Mouse (Mus musculus) right cerebral cortex, adult 18-20 months (tissue): ENCODE measurements around the gene Lrsam1.

Experiments
- DNase-seq: peaks from one replicate; pipeline ENCODE4 v3.0.0; 2022; ENCODE audit warnings: mixed read lengths

Gene Lrsam1

DNA sequence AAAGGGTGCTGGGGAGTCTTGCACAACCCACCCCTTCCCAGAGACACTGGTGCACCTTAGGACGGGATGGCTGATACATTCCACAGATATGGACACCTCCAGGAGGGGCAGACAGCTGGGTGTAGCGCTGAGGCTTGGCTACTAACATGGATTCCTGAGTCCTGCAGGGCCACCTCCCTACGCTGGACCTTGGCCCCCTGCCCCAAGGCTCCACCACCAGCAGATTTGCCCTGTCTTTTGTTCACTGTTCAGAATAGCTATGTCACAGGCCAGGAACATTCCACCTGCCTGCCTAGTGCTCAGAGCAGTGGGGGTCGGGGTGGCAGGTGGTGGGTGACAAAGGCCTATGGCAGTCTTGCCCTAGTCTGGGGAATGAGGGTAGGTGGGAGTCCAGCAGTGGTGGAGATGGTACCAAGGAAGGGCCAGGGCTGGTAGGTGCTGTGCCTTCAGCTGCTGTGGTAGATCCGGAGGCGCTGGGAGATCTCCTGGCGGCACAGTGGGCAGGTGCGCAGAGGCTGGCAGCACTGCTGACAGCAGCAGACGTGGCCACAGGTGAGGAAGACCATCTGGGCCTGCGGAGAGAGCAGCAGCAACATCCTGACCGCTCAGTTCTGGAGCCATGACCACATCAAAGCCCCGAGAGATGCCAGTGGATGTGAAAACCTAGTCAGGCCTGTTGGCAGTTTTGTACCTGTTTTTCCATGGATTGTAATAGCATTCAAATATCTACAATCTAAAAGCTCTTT is 34.9 kb downstream of the Lrsam1 start:
- no peak for DNase-seq

DNA sequence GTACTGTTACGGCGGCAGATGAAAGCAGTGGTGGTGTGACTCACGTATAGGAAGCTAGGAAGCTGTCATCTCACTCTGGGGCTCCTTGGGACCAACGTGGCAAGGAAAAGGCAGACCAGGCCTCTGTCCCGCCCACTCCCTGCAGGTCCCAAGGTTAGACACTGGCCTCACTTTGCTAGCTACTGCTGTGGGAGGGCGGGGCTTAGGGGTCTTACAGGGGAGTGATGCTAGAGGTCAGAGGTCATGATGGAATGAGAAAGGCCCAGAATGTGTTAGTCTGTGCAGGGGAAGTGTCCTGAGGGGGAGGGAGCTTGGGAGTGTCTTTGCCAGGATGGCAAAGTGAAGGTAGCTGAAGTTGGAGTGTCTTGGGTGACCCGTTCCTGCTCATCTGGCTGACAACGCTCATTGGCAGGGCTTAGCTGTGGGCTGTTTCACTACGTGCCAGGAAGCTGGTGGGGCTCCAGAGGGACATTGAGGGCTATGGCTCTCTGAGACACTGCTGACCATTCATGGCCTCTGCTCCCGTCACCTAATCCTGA is 37.0 kb downstream of the Lrsam1 start:
- no peak for DNase-seq

DNA sequence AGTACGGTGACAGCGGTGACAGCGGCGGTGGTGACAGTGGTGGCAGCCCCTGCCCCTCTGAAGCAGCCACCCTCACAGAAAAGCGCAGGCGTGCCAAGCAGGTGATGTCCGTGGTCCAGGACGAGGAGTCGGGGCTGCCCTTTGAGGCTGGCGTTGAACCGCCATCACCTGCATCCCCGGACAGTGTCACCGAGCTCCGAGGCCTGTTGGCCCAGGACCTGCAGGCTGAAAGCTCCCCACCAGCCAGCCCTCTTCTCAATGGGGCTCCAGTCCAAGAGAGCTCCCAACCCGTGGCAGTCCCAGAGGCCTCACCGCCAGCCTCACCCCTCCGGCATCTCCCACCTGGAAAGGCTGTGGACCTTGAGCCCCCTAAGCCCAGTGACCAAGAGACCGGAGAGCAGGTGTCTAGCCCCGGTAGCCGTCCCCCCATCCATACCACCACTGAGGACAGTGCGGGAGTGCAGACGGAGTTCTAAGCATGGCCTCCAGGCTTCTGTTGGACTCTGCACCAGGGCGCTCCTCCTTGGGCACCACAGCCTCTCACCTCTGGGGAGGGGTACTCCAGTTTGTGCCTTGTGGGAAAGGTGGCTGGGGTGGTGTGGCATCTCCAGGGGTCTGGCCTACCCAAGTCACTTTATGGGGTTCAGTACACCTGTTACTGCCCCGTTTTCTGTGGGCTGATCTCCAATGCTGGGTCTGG is 37.7 kb downstream of the Lrsam1 start:
- no peak for DNase-seq

DNA sequence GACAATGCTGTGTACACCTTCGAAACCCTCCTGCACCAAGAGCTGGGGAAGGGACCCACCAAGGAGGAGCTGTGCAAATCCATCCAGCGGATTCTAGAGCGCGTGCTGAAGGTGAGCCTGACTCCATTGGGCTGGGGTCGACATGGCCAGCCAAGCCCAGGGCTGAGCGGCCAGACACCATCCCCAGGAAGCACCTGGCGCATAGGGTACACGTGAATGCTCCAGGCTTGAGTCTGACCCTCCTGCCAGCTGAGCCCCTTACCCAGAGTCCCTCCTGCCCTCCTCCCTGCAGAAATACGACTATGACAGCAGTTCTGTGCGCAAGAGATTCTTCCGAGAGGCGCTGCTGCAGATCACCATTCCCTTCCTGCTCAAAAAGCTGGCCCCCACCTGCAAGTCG is 38.9 kb downstream of the Lrsam1 start:
- DNase-seq = no peak

DNA sequence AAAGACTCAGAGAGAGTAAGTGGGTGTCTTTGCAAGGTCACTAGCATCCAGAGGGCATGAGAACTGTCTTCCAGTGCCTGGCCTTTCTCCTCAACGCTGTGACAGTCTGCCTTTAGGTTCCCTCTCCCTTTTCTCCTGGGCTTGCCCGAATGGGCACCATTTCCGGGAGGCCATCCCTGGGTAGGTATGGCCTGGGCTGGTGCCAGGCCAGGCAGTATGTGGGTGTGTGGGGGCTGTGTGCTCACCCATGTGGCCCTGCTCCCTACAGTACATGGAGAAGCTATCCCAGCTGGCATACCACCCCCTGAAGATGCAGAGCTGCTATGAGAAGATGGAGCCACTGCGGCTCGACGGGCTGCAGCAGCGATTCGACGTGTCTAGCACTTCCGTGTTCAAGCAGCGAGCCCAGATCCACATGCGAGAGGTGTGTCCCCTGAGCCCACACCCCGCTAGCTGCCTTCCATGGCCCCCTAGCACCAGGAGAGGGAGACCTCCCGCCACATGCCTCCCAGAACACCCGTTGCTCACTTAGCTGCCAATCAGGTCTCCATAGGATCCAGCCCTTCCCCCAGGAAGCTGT is 39.5 kb downstream of the Lrsam1 start:
- DNase-seq = no peak

DNA sequence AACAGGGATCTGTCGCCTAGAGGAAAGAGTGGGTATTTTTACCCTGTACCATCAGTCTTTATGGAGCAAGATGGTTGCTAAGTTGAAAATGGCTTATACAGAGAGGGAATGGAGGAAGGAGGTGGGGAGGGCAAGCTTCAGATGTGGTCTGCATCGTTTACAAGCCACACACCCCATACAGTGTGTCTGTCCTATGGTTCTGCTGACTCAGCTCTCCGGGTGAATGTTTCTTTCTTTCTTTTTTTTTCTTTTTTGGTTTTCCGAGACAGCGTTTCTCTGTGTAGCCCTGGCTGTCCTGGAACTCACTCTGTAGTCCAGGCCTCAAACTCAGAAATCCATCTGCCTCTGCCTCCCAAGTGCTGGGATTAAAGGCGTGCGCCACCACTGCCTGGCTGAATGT is 40.2 kb downstream of the Lrsam1 start:
- DNase-seq = no peak

DNA sequence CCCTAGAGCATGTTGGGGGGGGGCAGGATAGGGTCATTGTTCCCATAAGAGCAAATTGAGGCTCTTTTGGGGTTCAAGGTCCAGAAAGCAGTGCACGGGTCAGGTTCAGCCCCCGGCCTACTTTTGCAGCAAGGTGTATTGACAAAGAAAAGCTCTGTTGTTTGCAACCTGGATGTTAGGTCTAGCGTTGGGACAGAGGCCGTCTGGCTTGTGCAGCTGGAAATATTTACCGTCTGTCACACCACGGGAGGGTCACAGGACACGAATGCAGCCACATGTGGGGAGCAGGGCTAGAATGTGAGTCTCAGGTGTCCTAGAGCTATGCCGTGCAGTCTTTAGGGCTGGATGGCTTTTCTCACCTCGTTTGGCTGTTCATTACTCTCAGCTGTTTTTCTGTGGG is 43.0 kb downstream of the Lrsam1 start:
- DNase-seq = no peak

DNA sequence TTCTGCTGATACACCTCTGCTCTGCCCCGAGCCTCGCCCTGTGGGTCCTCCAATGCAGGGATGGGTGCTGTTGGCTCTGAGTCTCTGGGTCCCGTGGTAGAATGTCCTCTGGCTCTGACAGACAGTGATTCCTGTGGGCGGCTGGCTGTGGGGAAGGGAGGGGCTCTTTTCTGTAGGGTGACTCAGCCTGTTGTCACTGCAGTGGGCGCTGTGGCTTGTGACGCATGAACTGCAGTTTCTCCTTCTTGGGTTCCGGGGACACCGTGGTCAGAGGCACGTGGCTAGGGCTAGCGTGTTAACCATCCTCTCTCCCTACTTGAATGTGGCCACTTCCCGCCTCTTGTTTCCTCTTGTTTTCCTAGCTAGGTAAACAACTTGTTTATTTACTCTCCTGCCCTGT is 43.9 kb downstream of the Lrsam1 start:
- peak; percentile 89 for DNase-seq

DNA sequence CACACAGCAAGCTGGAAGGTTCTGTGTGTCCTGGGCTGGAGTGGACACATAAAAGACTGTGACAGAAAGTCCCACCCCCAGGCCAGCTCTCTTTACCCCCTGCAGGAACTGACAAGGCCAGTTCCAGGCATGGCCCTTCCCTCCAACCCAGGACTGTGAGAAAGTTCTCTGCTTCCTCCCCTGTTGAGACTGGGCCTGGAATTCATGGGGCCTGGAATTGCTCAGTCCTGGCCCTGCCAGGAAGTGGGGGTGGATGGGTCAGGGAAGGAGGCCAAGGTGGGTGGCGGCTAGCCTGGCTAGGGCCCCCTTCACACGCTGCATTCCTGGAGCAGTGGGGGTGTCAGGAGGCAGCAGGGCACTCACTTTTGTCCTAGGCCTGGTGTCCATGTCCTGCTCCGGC is 46.5 kb downstream of the Lrsam1 start:
- DNase-seq = no peak

DNA sequence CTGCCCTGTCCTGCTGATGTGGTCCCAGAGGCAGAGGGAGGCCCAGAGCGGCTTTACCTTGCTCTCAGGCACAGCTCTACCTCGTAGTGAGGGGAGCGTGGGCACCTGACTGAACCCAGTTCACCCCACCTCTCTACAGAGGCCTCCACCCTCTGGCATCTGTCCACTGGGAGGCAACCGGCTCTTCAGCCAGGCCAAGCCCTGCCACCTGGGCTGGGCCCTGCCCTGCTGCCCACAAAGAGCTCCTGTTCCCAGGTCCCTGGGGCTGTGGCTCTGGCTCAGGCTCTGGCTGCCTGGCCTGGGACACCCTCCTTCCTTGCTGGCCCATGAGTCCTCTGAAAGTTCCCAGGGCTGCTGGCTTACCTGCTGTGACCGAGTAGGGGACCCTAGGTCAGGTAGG is 47.1 kb downstream of the Lrsam1 start:
- DNase-seq = no peak

DNA sequence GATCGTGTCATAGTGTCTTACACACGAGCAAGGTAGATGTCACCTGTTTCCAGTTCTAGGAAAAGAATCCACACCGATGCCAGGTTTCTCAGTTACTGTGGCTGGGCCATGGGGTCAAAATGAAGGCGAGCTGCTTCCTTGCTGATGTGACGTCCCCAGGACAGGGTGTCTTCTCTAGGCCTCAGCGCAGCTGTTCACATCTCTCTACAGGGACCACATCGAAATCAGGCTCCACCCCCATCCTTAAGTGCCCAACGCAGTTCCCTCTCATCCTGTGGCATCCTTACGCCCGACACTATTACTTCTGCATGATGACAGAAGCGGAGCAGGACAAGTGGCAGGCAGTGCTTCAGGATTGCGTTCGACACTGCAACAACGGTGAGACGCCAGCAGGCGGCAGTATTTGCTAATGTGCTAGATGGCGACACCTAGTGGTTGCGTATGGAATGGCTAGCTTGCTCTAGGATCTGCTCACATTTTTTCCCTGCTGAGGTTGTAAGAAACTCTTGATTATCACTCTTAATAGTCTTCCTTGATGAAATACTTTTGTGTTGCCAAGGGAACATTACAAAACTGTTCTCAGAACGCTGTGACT is 49.1 kb downstream of the Lrsam1 start:
- peak; percentile 78 for DNase-seq

DNA sequence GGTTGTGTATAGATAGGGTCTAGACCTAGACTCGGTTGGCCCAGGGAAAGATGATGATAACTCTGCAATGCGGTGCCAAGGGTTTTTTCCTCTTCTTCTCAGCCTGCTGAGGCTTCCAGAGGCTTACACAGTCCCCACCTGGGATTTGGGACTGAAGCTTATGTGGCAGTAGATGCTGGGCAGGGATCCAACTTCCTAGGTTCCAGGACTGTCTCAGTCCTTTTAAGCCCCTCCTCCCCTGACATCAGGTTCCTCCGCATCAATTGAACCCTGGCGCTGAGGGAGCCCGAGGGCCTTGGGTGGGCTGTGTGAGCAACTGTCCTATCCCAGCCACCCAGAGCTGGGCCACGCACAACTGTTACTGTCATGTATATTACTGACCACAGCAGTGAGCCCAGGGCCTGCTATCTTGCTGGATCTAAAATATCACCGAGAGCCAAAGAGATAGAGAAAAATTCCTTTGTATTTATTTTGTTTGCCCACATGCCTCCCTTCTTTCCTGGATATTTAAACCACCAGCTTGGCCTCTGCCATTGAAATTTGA is 49.7 kb downstream of the Lrsam1 start:
- DNase-seq = no peak

DNA sequence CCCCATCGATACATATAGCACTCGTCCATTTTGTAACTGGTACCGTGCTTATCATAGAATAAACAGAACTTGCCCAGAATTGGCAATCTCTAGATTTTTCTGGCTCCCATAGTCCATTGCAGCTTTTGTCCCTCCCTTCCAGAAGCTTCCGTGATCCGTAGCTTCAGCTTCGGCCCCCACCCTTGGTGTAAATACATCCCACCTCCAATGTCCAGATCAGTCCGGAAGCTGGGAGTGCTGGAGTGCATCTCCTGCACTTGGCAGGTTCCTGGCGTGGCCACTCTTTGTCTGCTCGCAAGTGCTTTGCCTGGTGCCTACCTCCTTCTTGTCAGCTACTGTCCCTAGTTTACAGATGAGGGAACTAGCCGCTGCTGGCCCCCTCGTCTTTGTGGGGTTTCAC is 52.6 kb downstream of the Lrsam1 start:
- DNase-seq = no peak

DNA sequence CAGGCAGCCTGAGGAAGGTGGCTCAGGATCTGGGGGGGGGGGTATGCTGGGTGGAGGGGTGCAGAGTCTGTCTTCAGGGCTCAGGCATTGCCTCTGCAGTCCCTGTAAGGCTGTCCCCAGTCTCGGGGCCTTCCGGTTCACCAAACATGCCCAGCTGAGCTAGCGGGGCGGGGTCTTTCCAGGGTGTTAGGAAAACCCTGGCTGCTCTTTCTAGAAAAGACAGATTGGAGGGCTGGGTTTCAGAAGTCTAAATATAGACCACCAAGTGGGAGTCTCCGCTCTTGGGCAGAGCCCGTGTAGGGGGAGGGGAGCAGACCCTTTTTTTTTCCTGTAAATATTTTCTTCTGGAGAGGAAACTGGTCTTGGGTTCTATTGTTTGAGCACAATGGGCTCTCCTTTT is 53.1 kb downstream of the Lrsam1 start:
- no peak for DNase-seq

DNA sequence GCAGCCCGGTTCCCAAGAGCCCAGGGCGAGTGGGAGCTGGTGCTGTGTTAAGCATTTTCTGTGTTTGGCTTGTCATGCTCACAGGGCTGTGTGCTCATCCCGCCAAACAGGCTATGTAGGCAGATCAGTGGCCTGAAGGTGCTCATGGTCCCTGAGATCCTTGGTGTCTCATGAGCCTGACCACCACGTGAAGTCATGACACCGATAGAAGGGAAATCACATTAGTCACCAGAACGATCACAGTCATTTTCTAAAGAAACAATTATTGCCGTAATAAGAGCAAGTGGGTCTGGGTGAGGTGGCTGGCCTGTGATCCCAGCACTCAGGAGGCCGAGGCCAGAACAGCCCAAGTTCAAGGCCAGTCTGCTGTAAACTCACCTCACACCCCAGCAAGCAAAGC is 54.0 kb downstream of the Lrsam1 start:
- DNase-seq = no peak

DNA sequence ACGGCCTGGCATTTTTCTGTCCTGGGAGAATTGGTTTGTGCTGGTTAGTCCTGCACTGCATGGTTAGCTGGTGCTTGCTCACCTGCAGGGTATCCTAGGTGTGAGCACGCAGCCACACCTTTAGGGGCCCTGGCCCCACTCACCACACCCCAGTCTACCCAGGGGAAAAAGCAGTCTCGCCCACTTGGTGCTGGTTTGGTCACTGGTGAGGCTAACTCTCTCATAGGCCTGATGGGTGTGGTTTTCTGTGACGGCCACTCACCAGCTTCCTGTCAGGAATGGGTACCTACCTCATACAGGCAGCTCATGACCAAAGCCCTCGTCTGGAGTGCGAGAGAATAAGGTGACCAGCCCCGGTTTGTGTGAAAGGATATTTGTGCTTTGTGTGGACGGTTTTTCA is 56.1 kb downstream of the Lrsam1 start:
- DNase-seq = no peak

DNA sequence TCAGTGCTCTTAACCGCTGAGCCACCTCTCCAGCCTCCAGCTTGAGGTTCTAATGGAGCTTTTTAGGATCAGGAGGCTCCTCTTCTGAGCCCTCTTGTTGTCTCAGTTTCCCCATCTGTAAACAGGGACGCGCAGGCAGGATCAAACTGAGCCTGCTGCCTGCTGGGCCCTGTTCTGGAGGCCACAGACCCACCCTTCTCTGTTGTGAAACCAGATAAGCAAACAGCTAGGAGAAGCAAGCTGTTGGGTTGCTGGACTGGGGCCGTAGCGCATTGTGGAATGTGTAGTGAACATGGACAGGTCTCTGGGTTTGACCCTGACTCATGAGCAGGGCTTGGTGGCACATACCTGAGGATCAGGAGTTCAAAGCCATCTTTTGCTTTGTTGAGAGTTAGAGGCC is 56.8 kb downstream of the Lrsam1 start:
- no peak for DNase-seq

DNA sequence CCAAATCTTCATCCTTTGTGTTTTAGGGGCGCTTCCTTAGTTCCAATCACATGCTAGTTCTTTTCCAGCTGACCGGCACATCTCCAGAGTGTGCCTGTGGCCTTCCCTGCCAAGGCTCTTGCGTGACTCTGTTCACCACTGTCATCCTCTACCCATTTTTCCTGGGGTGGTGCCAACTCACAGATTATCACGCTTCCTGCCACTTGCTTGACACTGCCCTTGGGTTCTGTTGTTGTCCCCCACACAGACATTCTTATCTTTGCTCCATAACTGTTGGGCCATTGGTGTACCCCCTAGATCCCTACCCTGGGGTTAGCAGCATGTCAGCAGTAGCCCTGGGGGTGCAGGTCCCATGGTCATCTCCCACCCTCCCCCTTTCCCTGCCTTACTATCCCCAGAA is 57.9 kb downstream of the Lrsam1 start:
- no peak for DNase-seq

DNA sequence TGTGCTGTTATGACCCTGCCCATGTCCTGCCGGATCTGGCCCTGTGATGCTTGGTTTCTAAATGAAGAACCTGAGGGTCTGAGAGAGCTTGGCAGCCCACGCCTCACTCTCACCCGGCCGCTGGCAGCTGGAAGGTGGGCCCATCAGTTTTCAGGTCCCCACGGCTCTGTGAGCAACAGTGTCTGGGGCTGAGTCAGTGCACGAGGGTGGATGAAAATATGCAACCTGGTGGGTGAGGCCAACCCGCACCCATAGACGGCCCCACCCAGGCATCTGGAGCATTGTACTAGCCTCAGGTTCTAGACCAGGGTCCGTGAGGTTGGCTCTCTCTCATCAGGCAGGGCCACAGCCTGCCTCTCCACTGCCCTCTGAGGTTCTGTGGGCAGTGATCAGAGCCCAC is 59.3 kb downstream of the Lrsam1 start:
- peak; percentile 47 for DNase-seq

DNA sequence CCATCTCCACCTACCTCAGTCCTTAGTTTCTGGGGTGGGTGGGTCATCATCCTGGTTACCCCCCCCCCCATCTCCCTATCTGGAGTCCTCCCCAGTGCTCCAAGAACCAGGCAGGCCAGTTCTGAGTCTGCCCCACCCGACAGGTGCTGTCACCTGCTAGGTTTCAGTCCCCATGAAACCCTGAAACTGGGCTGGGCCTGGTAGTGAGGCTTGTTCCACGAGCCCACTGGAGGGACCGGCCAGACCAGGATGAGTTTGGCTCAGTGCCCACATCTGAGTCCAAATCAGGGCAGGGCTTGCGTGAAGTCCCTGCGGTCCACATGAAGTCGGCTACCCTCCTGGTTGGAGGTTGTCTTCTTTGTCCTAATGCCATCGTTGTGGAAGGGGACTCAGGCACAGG is 62.4 kb downstream of the Lrsam1 start:
- no peak for DNase-seq

DNA sequence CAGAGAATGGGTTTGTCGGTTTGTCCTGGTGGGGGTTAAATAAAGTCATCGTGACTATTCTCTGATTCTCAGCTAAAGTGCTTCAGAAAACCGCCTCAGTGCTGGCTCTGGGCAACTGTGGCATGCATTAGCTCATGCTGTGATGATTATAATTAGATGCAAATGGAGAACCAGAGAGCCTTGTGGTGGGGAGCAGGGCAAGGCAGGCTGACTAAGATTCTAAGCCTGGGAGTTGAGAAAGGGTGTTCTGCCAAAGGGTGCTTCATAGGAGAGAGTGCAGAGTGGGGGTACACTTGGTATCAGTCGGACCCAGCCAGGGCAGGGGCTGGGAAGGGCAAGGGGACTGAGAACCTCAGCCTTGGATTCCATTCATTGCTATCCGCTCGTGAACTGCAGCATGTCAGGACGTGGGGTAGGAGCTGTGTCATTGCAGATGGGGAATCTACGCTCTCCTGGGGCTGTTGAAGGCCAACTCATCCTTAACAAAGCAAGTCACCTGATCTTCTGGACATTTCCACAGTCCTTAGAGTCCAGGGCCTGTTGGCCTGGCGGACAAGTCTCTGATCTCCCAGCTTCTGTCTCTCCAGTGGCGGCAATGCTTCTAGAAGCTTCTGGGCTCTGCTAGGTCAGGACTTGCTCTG is 64.8 kb downstream of the Lrsam1 start:
- DNase-seq = no peak

DNA sequence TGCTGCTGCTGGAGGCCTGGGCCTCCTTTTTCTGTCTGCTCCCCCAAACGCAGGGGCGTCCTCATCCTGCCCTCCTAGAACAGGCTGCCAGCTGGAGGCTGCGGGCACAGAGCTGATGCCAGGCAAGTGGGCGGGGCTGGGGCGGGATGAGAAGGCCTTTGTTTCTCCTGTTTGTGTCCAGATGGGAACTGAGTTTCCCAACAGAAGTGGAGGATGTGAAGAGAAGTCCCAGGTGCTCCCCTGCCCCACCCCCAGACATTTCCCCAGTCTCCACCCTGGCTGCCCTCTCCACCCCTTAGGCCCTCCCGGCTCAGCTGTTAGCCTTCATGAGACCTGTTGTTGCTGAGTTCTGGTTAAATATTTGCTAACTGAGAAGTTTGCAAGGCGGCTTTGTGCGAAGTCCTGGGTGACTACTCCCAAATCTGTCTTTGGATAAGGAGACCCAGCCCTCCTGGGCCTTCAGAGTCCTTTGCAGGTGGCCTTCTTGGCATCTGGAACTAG is 65.8 kb downstream of the Lrsam1 start:
- DNase-seq = peak; percentile 56

DNA sequence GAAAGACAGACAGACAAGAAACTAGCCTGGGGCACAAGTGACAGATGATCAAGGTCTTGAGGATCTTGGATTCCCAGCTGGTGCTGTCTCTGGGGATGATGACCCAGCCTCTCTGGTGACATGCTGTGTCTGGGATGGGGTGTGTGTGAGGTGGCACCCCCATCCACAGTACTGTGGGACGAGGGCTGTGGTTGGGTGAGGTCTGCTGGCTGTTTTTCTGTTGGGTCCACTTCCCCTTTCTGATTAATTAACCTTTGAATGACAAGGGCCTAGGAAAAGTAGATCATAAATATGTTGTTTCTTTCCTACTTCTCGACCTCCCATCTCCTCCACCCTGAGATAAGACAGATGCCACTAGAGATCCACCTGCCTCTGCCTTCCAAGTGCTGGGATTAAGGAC is 67.3 kb downstream of the Lrsam1 start:
- DNase-seq = no peak
